Mouse (Mus musculus): Measurements from ENCODE around the gene Hsd17b14. TPM values are rescaled to one million over a fixed set of nuclear protein-coding genes. Genes with fewer than 3 reads are reported as not detected.

The Hsd17b14 gene
- total RNA-seq, 2 experiments from 2014 or later: 0.91 to 1.9 TPM

- no peak for DNase-seq (ENCODE audit: low spot score)
Measured at GRCm38 (mm10) chr7:45565446-45565845, 10.8 kb downstream of the Hsd17b14 start.

- no peak for DNase-seq (ENCODE audit: low spot score)
Measured at GRCm38 (mm10) chr7:45567112-45567779, 12.6 kb downstream of the Hsd17b14 start.

DNA sequence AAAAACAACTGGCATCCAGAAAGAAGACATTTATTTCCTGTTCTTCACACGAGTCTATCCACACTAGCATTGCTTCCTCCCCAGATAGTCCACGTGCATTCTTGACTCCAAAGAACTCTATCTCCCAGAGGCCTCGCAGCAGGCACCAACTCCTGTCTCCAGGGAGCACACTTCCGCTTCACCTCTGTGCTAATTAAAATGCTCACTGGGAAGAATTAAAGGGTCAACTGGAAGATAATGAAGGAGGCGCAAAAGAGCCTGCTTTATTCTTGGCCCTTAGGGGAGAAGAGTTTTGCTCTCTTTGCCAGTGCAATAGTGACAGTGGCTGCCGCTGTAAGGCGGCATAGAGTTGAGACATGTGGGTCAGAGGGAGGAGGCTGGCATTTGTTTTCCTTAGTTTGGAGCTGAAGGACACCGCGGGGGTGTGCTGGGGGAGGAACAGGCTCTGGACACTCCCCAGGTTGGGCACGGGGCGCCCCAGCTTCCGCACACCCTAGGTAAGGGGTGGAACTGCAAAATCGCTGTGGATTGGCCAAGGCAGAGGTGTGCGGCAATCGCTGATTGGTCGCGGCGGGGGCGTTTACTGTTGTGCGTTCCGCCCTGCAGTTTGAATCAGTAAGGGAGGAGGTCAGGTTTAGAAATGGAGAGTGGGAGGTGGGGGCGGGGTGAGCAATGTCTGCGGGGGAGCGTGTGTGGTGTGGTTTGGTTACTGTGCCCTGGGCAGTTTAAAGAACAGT lies 13.3 kb downstream of the Hsd17b14 start:
- peak; percentile 93 for DNase-seq (ENCODE audit: low spot score)

- no peak for DNase-seq (ENCODE audit: low spot score)
Measured at GRCm38 (mm10) chr7:45568601-45569473, 14.1 kb downstream of the Hsd17b14 start.

DNA sequence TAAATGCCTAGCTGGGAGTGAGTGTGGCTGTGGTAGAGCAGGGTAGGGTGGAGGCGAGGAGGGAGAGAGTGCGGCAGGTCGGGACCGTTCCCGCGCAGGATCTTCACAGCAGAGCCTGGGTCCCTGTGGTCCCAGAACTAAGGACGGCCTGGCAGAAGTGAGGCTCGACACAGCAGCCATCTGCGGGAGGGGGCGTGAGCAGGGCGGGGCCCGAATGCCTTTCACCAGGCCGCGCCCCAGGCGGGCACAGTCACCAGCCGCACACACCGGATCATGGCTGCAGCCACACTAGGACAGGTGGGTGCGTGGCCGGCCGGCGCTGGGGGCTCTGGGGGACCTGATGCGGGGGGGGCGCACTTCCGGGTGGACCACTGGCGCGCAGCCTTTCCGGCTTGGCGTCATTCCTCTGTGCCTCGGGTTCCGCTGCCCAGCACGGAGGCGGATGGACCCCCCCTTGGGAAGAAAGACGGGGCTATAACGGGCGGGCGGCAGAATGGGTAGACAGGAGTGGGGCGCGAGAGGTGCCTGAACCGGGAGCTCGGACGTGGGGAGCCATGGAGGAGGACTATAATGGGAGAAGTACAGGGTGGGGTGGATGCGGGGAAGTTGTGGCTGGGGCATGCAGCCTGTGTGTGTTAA lies 15.5 kb downstream of the Hsd17b14 start, which contains the start of gene Bcat2:
Gene Bcat2 (plus strand): TSS at position 51 of the 639 bp plus-strand sequence.
- peak; percentile 76 for DNase-seq (ENCODE audit: low spot score)

GRCm38 (mm10) chr7:45571966-45572365 lies 17.3 kb downstream of the Hsd17b14 start:
- no peak for DNase-seq (ENCODE audit: low spot score)

GRCm38 (mm10) chr7:45573954-45574353 lies 19.3 kb downstream of the Hsd17b14 start:
- DNase-seq (ENCODE audit: low spot score): no peak

- no peak for DNase-seq (ENCODE audit: low spot score)
Measured at GRCm38 (mm10) chr7:45574472-45575379, 20.0 kb downstream of the Hsd17b14 start.

- no peak for DNase-seq (ENCODE audit: low spot score)
Measured at GRCm38 (mm10) chr7:45585923-45586322, 31.2 kb downstream of the Hsd17b14 start.

DNA sequence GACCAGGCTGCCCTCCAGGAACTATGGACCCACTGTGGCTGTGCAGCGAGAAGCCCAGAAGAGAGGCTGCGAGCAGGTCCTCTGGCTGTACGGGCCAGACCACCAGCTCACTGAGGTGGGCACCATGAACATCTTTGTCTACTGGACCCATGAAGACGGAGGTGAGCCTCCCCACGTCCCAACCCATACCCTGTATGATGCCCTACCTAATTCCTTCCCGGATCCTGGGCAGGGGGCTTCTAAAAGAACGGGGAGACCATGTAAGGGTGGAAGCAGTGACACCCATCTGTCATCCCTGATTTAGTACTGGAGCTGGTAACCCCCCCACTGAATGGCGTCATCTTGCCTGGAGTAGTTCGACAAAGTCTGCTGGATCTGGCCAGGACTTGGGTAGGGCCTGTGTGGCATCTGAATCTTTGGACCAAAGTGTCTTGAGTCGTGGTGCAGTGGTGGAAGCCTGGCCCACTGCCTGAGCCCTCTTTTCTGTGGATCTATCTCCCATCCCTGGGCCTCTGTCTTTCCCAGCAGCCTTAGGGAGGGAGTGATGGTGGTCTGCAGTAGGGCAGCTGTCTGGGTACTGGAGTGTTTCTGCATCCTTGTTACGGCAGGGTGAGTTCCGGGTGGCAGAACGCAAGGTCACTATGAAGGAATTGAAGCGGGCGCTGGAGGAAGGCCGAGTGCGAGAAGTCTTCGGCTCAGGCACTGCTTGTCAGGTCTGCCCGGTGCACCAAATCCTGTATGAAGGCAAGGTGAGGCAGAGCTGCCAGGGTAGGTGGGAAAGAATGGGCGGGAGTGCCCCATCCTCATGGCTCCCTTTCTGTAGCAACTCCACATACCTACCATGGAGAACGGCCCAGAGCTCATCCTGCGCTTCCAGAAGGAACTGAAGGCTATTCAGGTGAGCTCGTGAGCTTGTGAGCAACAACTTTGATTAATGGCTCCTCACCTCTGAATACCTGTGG lies 33.2 kb downstream of the Hsd17b14 start:
- no peak for DNase-seq (ENCODE audit: low spot score)

GRCm38 (mm10) chr7:45589173-45589572 lies 34.5 kb downstream of the Hsd17b14 start:
- DNase-seq (ENCODE audit: low spot score): peak; percentile 97

DNA sequence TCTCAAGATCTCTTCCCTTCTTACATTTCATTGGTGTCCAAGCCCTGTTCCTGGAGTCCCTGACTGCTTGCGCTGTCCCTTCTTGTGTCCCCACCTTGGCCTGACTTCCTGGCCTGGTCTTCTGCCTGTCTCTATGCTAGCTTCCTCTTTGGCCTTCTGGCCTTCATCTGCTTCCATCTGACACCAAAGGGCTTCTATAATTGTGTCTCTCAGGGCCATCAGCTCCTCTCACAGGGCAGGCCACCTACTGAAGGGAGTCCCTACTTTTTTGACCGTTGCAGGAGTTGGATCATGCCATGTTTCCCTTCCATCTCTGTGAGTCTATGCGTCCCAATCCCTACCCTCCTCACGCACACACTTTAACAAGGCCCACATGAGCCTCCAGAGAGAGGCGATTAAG lies 35.2 kb downstream of the Hsd17b14 start:
- DNase-seq (ENCODE audit: low spot score): no peak

GRCm38 (mm10) chr7:45590874-45591273 lies 36.2 kb downstream of the Hsd17b14 start:
- no peak for DNase-seq (ENCODE audit: low spot score)

DNA sequence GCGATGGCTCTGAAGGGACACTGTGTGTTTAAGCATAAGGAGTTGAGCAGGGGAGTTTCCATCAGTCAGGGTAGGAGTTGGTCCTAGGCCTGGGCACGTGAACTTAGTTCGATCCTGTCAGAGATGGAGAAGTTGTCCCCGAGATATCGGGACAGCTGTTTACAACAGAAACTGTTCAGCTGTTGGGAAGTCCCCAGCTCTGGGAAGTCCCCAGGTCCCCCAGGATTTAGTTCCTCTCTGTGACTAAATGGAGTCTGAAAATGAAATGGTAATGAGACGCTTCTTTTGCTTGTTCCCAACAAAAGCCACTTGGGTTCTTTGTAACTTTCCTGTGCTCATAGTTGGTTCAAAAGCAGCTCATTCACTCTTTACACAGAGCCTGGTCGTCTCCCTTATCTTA lies 37.2 kb downstream of the Hsd17b14 start:
- no peak for DNase-seq (ENCODE audit: low spot score)

DNA sequence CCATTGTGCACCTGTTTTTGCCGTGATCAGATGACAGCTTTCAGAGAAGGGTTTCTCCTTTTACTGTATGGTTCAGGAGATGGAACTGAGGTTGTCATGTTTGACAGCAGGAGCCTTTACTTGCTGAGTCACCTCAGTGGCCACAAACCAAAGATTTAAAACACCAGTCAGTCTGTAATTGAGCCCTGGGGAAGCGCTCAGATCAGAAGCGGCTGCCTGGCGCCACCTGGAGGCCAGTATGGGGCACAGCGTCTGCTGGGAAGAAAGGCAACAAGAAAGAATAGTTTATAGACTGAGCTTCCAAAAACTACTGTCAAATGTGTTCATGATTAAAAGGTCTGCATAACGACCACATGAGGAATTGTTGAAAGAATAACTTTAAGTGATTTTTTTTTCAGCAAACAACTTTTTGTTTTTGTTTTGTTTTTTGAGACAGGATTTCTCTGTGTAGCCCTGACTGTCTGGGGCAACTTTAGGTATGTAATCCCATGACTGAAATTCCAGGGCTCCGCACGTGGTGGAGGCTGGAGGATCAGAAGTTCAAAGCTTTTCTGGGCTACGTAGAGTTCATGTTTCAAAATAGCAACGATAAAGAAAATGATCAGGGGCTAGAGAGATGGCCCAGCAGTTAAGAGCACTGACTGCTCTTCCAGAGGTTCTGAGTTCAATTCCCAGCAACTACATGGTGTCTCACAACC lies 38.6 kb downstream of the Hsd17b14 start:
- peak; percentile 86 for DNase-seq (ENCODE audit: low spot score)

GRCm38 (mm10) chr7:45595176-45595575 lies 40.5 kb downstream of the Hsd17b14 start:
- DNase-seq (ENCODE audit: low spot score): no peak

GRCm38 (mm10) chr7:45596107-45596506 lies 41.4 kb downstream of the Hsd17b14 start:
- DNase-seq (ENCODE audit: low spot score): no peak

DNA sequence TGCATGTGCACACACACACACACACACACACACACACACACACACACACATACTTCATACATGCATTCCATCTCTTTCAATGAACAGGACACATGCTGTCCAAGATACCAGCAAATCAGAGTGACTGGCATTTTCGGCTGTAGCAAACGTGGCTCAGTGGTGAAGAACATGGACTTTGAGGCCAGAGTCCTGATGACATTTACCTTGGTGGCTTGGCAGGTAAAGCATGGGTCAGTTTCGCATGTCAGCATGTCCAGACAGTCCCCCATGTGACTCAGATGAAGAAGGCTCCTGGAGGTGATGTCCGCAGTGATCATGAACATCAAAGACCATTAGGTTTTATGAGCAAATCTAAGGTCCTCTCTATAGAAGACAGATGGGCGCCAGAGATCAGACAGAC lies 42.3 kb downstream of the Hsd17b14 start:
- DNase-seq (ENCODE audit: low spot score): no peak

DNA sequence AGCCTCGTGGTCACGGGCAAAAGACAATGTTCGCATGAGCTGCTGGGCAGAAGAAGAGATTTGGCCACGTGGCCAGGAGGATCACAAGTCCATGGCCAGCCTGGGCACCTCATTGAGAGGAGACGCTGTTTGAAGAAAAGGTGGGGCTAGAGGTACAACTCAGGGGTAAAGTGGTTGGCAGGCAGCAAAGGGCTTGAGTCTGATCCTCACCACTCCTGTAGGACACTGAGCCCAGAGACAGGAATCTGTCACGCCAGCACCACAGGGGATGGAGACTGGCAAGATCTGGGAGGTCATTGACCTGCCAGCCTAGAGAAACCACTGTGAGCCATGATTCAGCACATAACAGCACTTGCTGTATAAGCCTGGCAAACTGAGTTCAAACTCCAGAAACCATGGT lies 42.8 kb downstream of the Hsd17b14 start:
- no peak for DNase-seq (ENCODE audit: low spot score)
